Mouse (Mus musculus) monocyte, adult 5-6 weeks (primary cell): Measurements from ENCODE around the gene Aars. TPM values are rescaled to one million over a fixed set of nuclear protein-coding genes. Genes with fewer than 3 reads are reported as not detected.
"Not testable (repeated sequence)": the region's sequence is repeated elsewhere in the genome, so short reads cannot be mapped to it uniquely, and the experiment has no call there.

ENCODE experiments used
- ATAC-seq: fragments of 153-309, 156-312 bp; replicated peaks from 2 replicates; pipeline ENCODE4 v1.8.0; 2017; ENCODE audit warnings: mild to moderate bottlenecking; ENCODE audit not compliant: low TSS enrichment, insufficient number of reproducible peaks, severe bottlenecking, poor library complexity, low FRiP score
- total RNA-seq: library from RNA; stranded (forward); fragments of 200-1000, 200-491, 200-594 nt; gene quantifications from 3 replicates; pipeline ENCODE4 v1.2.3, GENCODE M21; 2017

Gene Aars
- total RNA-seq, 1 experiment from 2014 or later = 21.3 TPM

DNA sequence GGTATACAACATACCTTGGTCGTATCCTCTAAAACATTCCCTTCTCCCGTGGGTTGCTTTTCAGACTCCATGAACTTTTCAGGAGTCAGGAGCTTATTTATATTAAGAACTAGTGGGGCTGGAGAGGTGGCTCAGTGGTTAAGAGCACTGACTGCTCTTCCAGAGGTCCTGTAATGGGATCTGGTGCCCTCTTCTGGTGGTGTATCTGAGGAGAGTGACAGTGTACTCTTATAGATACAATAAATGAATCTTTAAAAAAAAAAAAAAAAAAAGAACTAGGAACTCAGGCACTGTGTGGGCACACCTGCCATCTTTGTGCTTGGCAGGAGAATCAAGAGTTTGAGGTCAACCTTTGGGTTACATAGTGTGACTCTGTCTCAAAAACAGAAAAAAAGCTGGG is 15.8 kb downstream of the Aars start:
- no peak for ATAC-seq

DNA sequence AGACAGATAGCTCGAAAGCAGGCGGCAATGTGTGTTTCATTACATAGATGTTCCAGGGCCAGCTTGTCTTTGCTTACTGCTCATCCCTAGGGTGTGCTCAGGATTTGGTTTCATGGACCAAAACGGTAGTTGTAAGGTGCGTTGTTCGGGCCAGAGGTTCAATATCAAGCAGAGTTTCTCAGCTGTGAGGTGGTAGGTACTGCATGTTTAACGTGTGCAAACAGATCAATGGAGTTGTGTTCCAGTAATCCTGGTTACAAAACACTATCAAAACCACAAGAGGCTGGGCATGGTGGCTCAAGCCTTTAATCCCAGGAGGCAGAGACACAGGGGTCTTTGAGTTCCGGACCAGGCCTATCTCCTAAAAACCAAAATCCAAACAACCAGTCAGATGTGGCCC is 16.2 kb downstream of the Aars start:
- ATAC-seq = no peak

DNA sequence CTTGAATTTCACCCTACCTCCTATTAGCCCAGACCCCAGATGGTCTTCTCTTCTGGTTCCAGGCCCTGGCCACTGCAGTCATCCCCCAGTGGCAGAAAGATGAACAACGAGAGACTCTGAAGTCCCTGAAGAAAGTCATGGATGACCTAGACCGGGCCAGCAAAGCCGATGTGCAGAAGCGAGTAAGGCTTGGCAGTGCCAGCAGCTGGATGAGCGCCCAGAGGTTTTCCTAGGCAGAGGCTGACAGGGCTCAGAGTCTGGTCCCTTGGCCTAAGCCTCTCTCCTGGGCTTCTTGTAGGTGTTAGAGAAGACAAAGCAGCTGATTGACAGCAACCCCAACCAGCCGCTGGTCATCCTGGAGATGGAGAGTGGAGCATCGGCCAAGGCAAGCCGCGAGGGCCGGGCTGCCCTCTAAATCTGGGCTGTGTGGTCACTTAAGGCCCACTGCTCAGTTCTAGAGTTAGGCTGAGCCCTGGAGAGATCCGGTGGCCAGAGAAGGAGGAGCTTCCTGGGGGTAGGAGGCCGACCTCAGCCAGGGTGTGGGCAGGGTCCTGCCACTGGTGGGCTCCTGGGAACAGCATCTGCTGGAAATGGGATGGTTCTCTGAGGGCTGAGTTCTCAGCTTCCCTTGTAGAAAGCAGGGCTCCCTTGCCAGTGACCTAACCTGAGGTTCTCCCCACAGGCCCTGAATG is 21.0 kb downstream of the Aars start:
- ATAC-seq = no peak

DNA sequence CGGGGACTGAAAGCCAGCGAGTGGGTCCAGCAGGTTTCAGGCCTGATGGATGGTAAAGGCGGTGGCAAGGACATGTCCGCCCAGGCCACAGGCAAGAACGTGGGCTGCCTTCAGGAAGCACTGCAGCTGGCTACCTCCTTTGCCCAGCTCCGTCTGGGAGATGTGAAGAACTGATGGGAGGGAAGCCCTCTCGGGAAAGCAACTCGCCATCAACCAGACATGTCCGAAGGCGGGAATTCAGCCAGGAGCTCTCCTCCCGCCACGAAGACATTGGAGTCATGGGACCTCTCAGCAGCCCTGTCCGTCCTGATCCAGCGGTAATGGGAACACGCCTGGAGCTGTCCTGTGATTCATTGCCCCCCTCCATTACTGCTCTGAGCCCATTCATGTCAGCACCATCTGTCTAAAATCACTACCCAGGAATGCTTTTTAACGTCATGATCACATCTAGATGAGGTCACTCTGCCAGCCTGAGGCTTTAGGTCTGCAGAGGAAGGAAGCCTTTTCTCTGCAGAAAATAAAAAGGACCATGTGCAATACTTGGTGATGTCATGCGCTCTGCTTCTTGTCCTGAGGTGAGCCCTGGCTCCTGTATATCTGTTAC is 22.2 kb downstream of the Aars start:
- ATAC-seq = no peak

DNA sequence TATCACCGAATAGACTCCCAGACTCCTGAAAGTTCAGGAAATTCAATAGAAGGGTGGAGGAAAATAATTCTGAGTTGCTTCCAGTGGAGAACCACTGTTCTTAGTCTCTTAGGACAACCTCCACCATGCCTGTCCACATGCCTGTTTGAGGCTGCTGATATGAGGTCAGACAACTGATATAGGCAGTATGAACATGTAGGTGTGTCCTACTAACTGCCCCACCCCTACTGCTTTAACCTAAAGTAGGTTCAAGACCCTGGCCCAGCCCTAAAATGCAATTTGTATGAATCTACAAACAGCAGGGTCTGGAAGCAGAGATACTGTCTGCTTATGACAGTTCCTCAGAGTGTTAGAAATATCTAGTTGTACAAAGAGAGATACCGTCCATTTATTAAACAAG is 22.7 kb downstream of the Aars start:
- no peak for ATAC-seq

DNA sequence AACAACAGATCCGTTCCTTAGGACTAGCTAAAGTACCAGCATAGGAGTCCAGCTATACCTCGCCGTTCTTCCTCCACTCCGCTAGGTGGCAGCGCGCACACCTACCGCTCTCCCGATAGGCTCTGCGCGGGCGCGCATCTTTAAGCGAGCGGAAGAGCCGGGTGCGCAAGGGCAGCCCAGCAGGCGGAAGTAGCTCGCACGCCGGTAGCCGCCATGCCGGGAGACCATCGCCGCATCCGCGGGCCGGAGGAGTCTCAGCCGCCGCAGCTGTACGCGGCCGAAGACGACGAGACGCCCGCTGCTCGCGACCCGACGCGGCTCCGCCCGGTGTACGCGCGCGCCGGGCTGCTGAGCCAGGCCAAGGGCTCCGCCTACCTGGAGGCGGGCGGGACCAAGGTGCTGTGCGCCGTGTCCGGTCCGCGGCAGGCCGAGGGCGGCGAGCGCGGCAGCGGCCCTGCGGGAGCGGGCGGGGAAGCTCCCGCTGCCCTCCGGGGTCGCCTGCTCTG is 23.3 kb downstream of the Aars start, which contains the start of gene Exosc6:
TSS of gene Exosc6 (plus strand) at position 182 of the 506 bp plus-strand sequence.
- peak; percentile 96 for ATAC-seq

DNA sequence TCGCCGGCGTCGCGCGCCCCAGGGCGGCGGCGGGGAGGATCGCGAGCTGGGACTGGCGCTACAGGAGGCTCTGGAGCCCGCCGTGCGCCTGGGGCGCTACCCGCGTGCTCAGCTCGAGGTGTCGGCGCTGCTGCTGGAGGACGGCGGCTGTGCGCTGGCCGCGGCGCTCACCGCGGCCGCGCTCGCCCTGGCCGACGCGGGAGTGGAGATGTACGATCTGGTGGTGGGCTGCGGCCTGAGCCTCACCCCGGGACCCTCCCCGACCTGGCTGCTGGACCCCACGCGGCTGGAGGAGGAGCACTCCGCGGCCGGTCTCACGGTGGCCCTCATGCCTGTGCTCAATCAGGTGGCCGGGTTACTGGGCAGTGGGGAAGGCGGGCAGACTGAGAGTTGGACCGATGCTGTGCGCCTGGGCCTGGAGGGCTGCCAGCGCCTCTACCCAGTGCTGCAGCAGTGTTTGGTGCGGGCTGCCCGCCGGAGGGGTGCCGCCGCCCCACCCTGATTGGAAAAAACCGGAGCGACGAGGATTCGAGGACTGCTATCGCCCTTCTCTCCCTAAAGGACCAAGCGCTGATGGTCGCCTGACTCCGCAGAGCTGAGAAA is 23.8 kb downstream of the Aars start:
- ATAC-seq = no peak

DNA sequence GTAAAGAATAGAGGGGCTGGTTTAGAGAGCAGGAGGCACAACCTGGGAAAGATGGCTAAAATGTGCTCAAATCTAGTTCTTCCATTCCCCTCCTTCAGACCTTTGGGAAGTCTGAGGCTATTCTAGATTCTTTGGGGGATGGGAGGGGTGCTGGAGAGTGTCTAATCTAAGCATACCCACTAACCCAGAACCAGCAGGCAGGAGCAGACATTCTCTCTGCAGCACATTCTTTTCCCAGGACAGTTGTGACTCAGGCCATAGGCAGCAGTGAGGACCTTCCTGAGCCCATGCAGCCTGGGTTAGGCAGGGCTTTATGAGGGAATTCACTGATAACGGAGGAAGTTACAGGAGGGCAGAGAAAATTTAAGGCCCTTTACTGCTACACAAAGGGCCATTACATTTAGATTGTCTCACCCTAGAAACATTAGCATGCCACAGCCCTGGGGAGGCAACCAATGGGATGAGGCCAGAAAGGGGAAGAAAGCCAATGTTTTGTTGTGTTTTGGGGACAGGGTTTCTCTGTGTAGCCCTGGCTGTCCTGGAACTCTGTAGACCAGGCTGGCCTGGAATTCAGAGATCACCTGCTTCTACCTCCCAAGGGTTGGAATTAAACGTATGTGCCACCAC is 26.1 kb downstream of the Aars start:
- no peak for ATAC-seq

DNA sequence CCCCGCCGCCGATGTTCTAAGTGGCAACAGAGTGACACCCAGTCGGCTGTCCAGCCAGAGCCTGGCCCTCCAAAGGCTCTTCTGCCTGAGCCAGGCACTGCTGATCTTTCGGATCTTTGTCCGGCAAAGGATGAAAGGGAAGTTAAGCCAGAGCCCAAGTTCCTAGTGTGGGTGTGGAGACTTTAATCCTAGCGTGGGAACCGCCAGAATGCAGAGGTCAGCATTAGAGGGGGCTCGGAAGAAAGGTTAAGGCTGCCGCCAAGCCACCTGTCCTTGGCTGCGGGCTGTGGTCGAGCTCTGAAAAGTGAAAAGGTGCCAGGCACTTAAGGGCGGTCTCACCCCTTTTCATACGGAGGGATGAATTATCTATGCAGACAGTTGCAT is 28.7 kb downstream of the Aars start:
- ATAC-seq = no peak

DNA sequence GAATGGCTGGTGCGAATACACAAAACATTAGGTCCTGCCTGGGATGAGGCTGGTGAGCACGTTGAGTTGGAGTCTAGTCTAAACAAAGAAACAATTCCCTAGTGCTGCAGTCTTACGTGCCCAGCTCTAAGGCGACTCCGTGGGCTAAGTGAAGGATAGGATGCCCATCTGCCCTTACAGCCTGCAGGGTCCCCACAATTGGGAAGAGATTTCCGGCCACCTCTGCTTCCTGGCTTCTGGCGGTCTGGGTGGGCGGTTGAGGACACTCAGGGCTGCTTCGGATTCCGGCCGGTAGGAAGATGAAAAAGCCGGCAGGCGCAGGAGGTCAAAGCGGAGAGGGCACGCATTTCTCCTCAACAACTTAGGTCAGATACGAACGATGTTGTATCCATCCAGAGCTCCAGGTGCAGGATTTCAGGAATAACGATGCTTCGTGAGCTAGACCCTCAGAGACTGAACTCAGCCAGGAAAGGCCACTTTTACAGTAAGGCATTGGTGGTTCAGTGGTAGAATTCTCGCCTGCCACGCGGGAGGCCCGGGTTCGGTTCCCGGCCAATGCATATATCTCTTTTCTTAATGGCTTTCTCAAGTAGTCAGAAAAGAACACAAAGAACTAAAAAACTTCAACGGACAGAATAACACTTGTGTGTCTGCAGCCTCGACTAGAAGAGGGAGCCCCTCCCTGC is 29.3 kb downstream of the Aars start:
- ATAC-seq = peak; percentile 54

DNA sequence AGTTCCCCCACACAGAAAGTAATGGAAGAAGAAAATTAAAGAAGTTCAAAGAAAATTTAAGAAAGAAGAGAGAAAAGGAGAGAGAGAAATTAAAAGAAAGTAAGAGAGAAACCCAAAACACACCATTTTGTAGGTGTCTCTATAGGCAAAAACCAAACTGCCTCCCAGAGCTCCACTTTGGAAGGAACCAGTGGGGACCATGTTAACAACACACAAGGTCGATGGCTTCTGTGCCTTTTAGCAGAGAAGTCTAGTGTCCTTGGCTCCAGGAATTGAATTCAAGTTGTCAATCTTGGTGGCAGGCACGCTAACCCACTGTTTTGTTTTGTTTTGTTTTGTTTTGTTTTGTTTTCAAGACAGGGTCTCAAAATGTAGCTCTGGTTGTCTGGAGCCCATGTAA is 29.9 kb downstream of the Aars start:
- ATAC-seq = no peak

DNA sequence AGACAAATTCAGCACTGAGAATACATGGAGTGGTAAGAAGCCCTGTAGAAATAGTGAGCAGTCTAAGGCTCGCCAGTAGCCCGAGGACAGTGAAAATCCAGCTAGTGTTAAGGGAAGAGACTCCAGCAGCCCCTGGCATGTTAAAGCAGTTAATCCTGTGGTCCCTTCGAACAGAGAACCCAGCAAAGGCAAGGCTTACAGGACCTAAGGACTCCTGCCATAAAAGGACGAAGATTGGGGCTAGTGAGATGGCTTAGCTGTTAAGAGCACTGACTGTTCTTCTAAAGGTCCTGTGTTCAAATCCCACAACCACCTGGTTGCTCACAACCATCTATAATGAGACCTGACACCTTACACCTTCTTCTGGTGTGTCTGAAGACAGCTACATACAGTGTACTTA is 33.4 kb downstream of the Aars start:
- no peak for ATAC-seq

DNA sequence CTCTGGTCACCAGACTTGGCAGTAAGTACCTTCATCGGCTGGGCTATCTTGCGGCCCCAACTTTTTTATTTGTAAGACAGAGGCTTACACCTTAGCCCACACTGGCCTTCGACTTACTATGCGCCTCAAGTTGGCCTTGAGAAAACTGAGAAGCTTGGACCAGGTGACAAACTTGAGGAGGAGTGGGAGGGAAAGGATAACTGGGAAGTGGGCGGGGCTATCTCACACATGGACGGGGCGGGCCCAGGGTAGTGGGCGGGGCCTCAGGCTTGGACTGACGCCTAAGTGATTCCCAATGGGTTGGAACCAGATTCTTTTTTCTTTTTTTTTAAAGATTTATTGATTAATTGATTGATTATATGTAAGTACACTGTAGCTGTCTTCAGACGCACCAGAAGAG is 34.5 kb downstream of the Aars start:
- ATAC-seq = no peak

DNA sequence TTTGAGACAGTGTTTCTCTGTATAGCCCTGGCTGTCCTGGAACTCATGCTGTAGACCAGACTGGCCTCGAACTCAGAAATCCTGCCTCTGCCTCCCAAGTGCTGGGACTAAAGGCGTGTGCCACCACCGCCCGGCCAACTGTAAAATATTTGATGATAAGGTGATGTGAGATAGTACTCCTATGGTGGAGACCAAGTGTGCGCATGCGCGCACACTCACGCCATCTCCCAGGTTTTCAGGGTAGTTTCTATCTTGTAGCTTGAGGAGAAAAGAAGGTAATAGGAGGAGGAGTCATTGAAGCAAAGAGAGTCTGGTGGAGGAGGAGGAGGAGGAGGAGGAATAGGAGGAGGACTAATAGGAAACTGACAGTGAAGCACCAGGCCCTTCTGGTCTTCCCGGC is 35.7 kb downstream of the Aars start:
- ATAC-seq = not testable (repeated sequence)

DNA sequence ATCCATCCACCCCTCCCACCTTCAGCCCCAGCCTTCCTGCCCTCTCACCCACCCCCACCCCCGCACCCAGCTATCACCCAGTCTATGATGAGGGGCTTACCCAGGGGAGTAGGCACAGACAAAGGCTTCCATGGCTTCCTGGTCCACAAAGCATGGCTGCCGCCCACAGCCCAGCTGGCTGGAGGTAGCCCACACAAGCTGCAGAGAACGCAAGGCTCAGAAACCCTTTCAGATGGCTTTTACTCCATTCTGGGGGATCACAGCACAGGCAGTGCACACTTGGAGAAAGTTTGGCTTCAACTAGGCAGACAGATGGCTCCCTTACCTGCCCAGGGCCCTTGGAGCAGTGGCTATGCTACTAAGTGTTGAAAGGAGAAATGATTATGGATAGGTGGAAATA is 43.0 kb downstream of the Aars start:
- no peak for ATAC-seq

DNA sequence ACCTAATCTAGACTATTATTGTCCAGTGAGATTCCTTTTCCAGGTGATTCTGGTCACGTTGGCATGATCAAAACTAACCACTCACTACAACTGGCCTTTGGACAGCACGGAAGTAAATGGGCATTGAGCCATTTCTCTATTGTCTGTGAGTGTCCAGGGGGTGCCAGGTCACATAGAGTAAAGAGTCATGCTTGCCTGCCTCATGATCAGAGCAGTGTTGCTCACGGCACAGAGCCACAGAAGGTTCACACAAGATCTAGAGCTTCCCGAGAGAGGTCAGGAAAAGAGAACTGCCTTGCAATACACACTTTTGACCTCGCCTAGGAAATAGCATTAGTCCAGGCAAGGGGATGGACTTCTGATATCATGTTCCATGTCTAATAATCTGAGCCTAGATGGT is 46.5 kb downstream of the Aars start:
- no peak for ATAC-seq

DNA sequence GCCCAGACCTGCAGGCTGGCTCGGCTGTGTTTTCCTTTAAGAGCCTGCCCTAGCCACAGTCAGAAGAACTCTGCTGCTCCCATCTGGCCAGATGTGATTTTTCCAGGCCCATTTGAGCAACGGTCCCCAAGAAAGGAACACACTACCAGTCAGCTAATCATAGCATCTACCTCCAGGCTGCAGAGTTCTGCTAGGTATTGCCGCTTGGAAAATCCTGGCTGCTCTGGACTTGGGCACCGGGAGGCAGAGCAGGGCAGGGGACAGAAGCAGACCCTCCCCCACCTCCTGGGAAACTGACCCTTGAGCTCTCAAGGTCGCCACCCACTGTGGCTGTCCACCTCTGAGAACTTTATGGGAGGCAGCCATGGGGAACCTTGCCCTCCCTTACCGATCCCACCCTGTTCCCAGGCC is 46.9 kb downstream of the Aars start:
- no peak for ATAC-seq

DNA sequence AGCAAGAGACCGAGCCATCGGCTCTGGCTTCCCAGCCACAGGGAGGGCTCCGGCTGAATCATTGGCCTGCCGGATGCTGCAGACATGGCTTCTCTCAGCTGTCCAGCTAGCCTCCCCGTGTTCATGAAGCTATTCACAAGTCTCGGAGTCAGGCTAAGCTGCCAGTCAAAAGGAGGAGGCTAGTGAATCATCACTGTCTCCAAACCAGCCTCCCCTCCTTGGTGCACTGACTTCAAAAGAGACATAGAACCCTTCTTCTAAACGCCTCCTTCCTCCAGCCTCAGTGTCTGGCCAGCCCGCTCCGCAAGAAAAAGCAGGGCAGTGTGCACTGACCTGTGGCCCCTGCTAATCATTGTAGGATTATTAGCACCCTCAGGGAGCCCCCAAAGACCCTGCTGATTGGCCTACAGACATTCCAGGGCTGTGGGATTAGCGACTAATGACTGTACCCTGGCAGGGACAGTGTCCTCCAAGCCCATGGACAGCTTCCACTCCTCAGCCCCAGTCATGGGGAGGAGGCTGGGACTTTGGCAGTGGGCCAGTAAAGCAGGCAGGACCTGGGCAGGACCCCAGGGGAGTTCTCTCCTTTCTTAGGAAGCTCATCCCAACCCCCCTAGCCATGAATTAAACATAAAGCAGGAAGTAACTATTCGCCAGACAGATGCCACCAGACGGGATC is 48.8 kb downstream of the Aars start:
- ATAC-seq = no peak

DNA sequence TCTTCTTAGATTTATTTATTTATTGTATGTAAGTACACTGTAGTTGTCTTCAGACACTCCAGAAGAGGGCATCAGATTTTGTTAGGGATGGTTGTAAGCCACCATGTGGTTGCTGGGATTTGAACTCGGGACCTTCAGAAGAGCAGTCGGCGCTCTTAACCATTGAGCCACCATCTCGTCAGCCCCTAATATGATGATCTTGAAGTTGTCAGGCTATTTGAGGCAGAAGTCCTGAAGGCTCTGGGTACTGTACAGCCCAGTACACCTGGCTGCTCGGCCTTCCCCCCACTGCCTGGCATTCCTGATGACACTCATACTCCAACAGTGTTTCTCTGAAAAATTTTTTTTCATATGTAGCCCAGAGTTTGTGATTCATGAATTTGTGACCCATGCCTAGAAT is 51.0 kb downstream of the Aars start:
- ATAC-seq = not testable (repeated sequence)
